Mouse (Mus musculus) heart, embryonic 13.5 days (tissue): ENCODE measurements around the gene Plekha5. TPM values are rescaled to one million over a fixed set of nuclear protein-coding genes. Genes with fewer than 3 reads are reported as not detected.
A peak's percentile ranks its signal among the peaks of the same experiment; 100 is the strongest.

ENCODE experiments used
- ATAC-seq: fragments of 200-750 bp; cut with Nextera tagmentation; 2 replicates; pipeline ENCODE4 v1.8.0; 2017; ENCODE audit warnings: moderate TSS enrichment; ENCODE audit not compliant: insufficient number of reproducible peaks, low FRiP score, low TSS enrichment; ENCODE audit errors: extremely low read depth
- H3K27ac ChIP-seq: fragments of 300-500 bp; sonication (generic); replicated peaks from 2 replicates; pipeline ENCODE4 v1.5.1; 2015; ENCODE audit warnings: moderate library complexity, mild to moderate bottlenecking, inconsistent platforms
- H3K27me3 ChIP-seq: fragments of 300-500 bp; sonication (generic); replicated peaks from 2 replicates; pipeline ENCODE4 v1.6.1; 2015; ENCODE audit warnings: mild to moderate bottlenecking, inconsistent platforms
- H3K36me3 ChIP-seq: fragments of 300-500 bp; sonication (generic); 2 replicates; pipeline ENCODE4 v1.6.1; 2015; ENCODE audit warnings: mild to moderate bottlenecking, inconsistent platforms
- H3K4me1 ChIP-seq: fragments of 300-500 bp; sonication (generic); 2 replicates; pipeline ENCODE4 v1.6.1; 2015; ENCODE audit warnings: inconsistent platforms
- H3K4me2 ChIP-seq: fragments of 300-500 bp; sonication (generic); 2 replicates; pipeline ENCODE4 v1.6.1; 2015; ENCODE audit warnings: inconsistent platforms, mild to moderate bottlenecking, moderate library complexity
- H3K4me3 ChIP-seq: fragments of 300-500 bp; sonication (generic); 2 replicates; pipeline ENCODE4 v1.5.1; 2015; ENCODE audit warnings: moderate library complexity, mild to moderate bottlenecking, inconsistent platforms
- H3K9ac ChIP-seq: fragments of 300-500 bp; sonication (generic); 2 replicates; pipeline ENCODE4 v1.6.1; 2015; ENCODE audit warnings: inconsistent platforms, mild to moderate bottlenecking, moderate library complexity
- H3K9me3 ChIP-seq: fragments of 300-500 bp; sonication (generic); 2 replicates; pipeline ENCODE4 v1.6.1; 2016; ENCODE audit warnings: inconsistent platforms
- WGBS: fragments of 180-500 bp; shearing (Covaris S2); methylation state at CpG from one replicate; pipeline ENCODE4 v1.1.7; 2015; ENCODE audit warnings: mixed read lengths; 5-methylcytosine and 5-hydroxymethylcytosine counted together
- polyA plus RNA-seq: library from polyadenylated mRNA; unstranded; fragments of >200 nt; fragmentation: Nextera tagmentation; extraction: Ambion mirVana; gene quantifications from 2 replicates; pipeline ENCODE4 v1.2.1, GENCODE M21; 2015

Gene Plekha5
- polyA plus RNA-seq, 1 experiment from 2014 or later, result 18.7 TPM

DNA sequence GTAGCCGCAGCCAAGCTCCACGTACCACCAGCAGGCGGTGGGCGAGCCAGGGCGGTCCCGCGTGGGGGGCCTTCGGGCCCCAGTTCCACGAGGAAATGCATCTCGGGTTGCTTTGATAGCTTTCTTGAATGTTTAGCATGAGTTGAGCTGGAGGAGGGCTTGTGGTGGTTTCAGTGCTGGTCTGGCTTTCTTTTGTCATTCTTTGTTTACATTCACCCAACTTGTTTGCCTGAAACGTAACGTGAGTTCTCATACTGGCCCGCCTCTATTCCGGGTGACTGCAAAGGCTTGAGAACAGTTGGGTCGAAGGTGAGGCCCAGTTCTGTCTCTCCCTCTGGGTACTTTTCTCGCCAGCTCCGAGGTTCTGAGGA, 1.1 kb downstream of the Plekha5 start:
- Histone ChIP-seq H3K4me3 (peak overlapping the region; percentile 90), H3K4me2 (peak overlapping the region; percentile 93), H3K4me1 (peaks cover 12% of the 10 kb centered on the region), H3K9ac (peak overlapping the region; percentile 94), H3K36me3 (peaks cover 19% of the 10 kb centered on the region), H3K9me3 (no peaks in the 10 kb centered on the region), H3K27ac (peak overlapping the region; percentile 79), H3K27me3 (no peaks in the 10 kb centered on the region)
- WGBS, result 3% methylated on average over 17 of the region's 17 CpGs
- no peak for ATAC-seq

DNA sequence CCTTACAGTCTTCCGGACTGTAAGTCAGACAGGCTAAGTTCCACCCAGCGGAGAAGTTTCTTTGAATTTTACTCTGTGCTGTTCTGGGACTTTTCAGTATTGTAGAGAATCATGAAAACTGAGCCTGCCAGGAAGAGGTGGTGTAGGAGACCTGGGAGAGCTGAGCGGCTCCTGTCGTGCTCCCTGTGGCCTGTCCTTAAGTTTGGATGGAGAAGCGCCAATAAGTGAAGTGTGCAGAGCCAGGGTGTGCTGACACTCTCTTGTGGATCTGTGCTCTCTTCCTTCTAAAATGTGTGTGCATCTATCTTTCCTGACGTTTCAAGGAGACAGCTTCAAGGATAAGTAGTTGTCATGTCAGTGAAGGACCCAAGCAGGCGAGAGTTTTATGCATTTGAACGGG, 5.4 kb downstream of the Plekha5 start:
- 73% methylated on average over 8 of the region's 8 CpGs for WGBS

DNA sequence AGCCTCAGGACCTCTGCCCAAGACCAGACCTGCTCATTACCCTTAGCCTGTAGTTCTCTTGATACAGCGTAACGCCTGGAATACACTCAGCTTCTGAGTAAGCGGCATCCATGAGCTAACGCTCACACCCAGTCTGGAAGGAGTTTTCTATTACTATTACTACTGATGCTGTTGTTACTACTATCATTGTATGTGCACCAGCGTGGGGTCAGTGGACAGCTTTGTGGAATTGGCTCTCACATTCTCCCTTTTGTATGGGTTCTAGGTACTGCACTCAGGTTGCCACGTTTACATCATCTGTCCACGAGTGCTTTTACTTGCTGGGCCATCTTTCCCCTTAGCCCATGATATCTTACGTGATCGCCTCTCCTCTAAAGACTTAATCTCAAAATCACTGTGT, 8.5 kb downstream of the Plekha5 start:
- Histone ChIP-seq H3K4me1 (no peaks in the 10 kb centered on the region), H3K9me3 (no peaks in the 10 kb centered on the region), H3K36me3 (peaks cover 51% of the 10 kb centered on the region), H3K4me3 (no peak overlapping the region), H3K27ac (no peak overlapping the region), H3K4me2 (no peak overlapping the region), H3K27me3 (no peaks in the 10 kb centered on the region), H3K9ac (no peak overlapping the region)
- 91% methylated on average over 9 of the region's 9 CpGs for WGBS
- no peak for ATAC-seq

More for the DNA sequence above, 5.4 kb downstream of the Plekha5 start:
- no peak for ATAC-seq
- Histone ChIP-seq H3K27ac (no peak overlapping the region), H3K36me3 (peaks cover 56% of the 10 kb centered on the region), H3K4me3 (no peak overlapping the region), H3K27me3 (no peaks in the 10 kb centered on the region), H3K4me2 (no peak overlapping the region), H3K9me3 (no peaks in the 10 kb centered on the region), H3K4me1 (peaks cover 12% of the 10 kb centered on the region), H3K9ac (no peak overlapping the region)

DNA sequence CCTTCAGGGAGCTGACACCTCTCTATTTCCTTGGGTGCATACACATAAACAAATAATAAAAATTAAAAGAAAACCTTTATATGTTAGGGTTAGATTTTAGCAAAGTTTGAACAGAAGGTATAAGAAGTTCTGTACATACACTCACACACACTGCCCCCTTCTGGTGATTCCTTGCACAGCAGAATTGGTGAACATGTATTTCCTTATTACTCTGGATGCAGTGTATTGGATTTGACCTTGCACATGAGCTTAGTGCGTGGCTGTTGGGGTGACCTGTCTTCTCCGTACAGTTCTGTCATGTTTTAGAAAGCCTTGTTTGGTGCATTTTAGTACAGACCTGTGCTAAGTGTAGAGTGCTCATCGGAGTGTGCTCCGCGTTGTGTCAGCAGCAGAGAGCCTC, 19.5 kb downstream of the Plekha5 start:
- Histone ChIP-seq H3K4me1 (peaks cover 10% of the 10 kb centered on the region), H3K4me2 (no peak overlapping the region), H3K4me3 (no peak overlapping the region), H3K36me3 (peaks cover 4% of the 10 kb centered on the region; the same call in 1 of the 2 replicates), H3K9ac (no peak overlapping the region), H3K27ac (no peak overlapping the region), H3K27me3 (no peaks in the 10 kb centered on the region), H3K9me3 (no peaks in the 10 kb centered on the region)
- ATAC-seq, result no peak
- 79% methylated on average over 5 of the region's 5 CpGs for WGBS

DNA sequence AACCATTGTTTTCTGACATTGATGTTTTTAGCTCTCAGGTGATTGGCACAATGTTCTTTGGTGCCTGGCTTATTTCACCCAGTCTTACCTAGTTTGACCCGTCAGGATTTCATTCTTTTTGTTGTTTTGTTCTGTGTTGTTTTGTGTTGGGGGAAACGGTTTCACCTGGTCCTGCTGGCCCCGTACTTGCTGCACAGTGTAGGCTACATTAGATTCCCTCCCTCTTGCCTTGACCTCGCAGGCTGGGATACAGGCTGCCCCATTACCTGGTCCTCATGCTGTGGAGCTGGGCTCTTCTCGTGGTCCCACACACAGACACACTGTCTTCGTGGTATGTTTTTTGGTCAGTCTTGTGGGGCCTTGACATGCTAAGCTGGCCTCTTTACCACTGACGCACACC, 20.3 kb downstream of the Plekha5 start:
- Histone ChIP-seq H3K27me3 (no peaks in the 10 kb centered on the region), H3K27ac (no peak overlapping the region), H3K4me3 (no peak overlapping the region), H3K9me3 (no peaks in the 10 kb centered on the region), H3K9ac (no peak overlapping the region), H3K4me2 (no peak overlapping the region), H3K4me1 (peaks cover 10% of the 10 kb centered on the region), H3K36me3 (peaks cover 8% of the 10 kb centered on the region)
- ATAC-seq, result no peak
- 69% methylated on average over 7 of the region's 7 CpGs for WGBS

DNA sequence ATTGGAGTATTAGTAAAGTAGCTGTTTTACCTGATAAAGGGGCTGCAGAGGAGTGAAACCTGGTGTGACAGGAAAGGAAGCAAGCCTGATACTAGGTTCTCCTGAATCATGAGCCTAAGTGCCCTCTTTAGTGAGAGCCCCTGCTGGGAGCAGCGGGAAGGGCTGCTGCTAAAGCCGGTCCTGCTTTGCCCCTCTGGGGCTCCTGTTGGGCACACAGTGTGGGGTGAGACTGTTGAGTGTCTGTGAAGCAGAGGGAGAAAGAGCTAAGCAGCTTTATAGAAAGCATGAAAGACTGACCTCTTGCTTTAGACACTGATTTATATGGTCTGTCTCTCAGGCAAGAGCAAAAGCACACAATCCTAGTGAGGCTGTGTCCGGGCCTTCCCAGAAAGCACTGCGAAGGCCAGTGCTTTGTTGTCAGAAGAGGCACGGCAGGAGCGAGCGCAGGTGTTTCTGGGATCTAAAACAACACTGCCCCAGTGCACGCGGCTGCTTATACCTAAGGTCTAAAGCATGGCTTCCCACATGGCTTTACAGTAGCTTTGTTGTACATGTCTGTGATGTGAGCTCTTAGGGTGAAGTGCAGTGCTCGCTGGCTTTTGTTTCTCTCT, 21.1 kb downstream of the Plekha5 start:
- H3K4me2 ChIP-seq, result peak overlapping the region; percentile 12; the same call in 1 of the 2 replicates
- peaks cover 8% of the 10 kb centered on the region for H3K36me3 ChIP-seq
- no peak for ATAC-seq
- H3K9me3 ChIP-seq, result no peaks in the 10 kb centered on the region
- peaks cover 10% of the 10 kb centered on the region for H3K4me1 ChIP-seq
- H3K4me3 ChIP-seq, result no peak overlapping the region
- 41% methylated on average over 10 of the region's 10 CpGs for WGBS
- no peaks in the 10 kb centered on the region for H3K27me3 ChIP-seq
- no peak overlapping the region; the same call in 1 of the 2 replicates for H3K9ac ChIP-seq
- H3K27ac ChIP-seq, result no peak overlapping the region; the same call in 1 of the 2 replicates

DNA sequence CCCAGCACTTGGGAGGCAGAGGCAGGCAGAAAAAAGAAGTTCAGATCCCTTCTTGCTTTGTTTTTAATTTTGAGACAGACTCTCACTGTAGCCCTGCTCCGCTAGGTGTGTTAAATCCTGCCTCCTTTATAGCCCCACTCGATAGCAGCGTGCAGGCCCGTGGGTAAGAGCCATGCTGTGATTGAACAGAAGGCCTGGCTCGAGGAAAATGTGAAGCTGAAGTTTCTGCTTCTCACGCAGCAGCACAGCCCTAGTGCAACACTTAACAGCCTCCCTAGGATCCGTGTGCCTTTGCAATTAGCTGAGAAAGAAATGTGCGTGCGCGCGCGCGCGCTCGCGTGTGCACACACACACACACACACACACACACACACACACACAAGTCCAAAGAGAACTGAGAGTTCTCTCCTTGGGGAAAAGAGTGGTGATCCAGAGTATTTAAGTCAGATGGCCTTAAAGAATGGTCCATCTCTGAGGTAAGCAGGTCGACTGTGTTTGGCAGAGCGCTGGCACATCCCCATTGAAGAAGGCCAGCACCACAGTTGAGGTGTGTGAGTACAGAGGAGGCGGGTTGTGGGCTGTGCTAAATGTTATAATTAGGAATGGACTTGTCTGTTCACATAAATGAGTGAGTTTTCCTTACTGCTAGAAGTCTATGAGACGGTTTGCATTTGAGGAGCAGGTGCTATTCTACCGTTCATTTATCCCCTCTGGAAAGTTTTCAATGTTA, 24.3 kb downstream of the Plekha5 start:
- Histone ChIP-seq H3K27me3 (no peaks in the 10 kb centered on the region), H3K4me3 (no peak overlapping the region), H3K27ac (no peak overlapping the region), H3K36me3 (peaks cover 12% of the 10 kb centered on the region), H3K4me1 (peaks cover 10% of the 10 kb centered on the region), H3K4me2 (no peak overlapping the region), H3K9ac (no peak overlapping the region), H3K9me3 (no peaks in the 10 kb centered on the region)
- ATAC-seq, result no peak
- 91% methylated on average over 21 of the region's 21 CpGs for WGBS

DNA sequence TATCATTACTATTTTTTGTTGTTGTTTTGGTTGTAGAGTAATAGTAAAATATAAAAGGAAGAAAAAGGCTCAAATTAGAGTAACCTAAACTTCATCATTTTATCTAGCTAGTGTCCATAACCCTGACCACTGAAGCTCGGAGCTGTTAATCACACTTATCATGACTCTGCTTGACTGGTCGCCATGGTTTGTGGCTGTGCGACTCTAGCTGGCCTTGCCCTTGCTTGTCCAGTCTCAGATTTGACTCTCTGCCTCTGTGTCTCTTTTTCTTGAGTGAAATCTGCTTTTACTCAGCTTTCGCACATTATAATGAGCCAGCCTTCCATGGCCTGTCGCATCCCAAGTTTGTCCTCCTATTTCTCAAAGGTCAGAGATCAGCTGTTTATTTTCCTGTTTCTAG, 26.8 kb downstream of the Plekha5 start:
- Histone ChIP-seq H3K27me3 (no peaks in the 10 kb centered on the region), H3K4me1 (peaks cover 8% of the 10 kb centered on the region), H3K9ac (no peak overlapping the region), H3K9me3 (no peaks in the 10 kb centered on the region), H3K27ac (no peak overlapping the region), H3K36me3 (peaks cover 13% of the 10 kb centered on the region), H3K4me3 (no peak overlapping the region), H3K4me2 (no peak overlapping the region)
- 69% methylated on average over 5 of the region's 5 CpGs for whole genome bisulfite sequencing
- ATAC-seq, result no peak

DNA sequence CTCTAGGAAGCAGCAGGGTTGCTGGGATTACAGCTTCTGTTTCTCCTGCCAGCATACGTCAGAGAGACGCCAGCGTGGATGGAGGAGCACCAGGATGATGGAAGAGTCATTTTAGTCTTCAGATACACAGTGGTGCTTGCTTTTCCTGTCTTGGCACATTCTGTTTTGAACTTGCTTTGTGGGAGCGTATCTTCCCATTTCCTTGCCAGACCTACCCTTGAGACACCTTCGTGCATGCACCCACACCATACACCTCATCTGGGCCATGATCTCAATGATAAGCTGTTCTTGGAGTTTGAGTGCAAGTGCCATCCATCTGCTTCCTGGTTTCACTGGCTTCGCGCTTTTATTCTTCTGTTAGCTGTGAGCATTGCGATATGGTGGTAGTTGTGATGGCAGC, 28.9 kb downstream of the Plekha5 start:
- no peak overlapping the region for H3K4me2 ChIP-seq
- no peak overlapping the region for H3K27ac ChIP-seq
- H3K36me3 ChIP-seq, result peaks cover 10% of the 10 kb centered on the region
- no peak overlapping the region for H3K9ac ChIP-seq
- no peak for ATAC-seq
- 88% methylated on average over 8 of the region's 8 CpGs for WGBS
- H3K9me3 ChIP-seq, result no peaks in the 10 kb centered on the region
- no peak overlapping the region for H3K4me3 ChIP-seq
- no peaks in the 10 kb centered on the region for H3K27me3 ChIP-seq
- H3K4me1 ChIP-seq, result peaks cover 19% of the 10 kb centered on the region

DNA sequence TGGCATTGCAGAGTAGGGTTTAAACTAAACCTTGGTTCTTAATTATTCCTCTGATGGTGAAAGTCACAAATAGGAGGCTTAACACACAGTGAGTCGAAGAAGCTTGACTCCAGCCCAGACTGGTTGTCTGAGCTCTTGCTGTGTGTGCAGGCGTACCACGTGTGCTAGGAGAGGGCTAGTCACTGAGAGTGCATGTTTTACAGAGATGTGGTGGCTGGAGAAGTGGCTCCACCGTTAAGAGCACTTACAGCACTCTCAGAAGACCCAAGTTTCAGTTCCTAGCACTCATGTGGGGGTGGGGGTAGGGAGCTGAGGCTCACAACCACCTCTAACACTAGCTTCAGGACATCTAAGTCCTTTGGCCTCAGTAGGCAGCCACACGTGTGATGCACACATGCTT, 29.6 kb downstream of the Plekha5 start:
- 76% methylated on average over 5 of the region's 5 CpGs for WGBS
- ATAC-seq, result no peak
- peaks cover 19% of the 10 kb centered on the region for H3K4me1 ChIP-seq

DNA sequence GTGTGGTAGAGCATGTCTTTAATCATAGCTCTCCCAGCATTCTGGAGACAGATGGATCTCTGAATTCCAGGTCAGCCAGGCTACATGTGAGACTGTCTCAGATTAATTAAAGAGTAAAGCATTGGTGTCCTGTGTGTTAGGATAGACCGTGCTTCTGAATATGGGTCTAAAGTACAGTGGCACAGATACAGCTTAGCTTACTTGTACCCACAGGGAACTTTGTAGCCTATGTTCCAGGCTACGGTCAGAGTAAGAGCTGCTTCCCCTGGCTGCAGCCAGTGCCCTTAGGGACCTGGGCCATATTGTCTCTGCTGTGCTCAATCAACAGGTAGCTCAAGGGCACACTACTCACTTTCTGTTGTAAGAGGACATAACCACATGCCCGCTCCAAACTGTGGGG, 30.5 kb downstream of the Plekha5 start:
- Histone ChIP-seq H3K9ac (no peak overlapping the region), H3K9me3 (no peaks in the 10 kb centered on the region), H3K4me1 (peaks cover 19% of the 10 kb centered on the region), H3K4me3 (no peak overlapping the region), H3K36me3 (peaks cover 5% of the 10 kb centered on the region), H3K27me3 (no peaks in the 10 kb centered on the region), H3K4me2 (no peak overlapping the region), H3K27ac (no peak overlapping the region)
- ATAC-seq, result no peak
- 88% methylated on average over 3 of the region's 3 CpGs for WGBS

More for the DNA sequence above, 29.6 kb downstream of the Plekha5 start:
- no peak overlapping the region for H3K4me2 ChIP-seq
- H3K27ac ChIP-seq, result no peak overlapping the region
- H3K36me3 ChIP-seq, result peaks cover 10% of the 10 kb centered on the region
- no peaks in the 10 kb centered on the region for H3K9me3 ChIP-seq
- H3K4me3 ChIP-seq, result no peak overlapping the region
- H3K27me3 ChIP-seq, result no peaks in the 10 kb centered on the region
- H3K9ac ChIP-seq, result no peak overlapping the region

DNA sequence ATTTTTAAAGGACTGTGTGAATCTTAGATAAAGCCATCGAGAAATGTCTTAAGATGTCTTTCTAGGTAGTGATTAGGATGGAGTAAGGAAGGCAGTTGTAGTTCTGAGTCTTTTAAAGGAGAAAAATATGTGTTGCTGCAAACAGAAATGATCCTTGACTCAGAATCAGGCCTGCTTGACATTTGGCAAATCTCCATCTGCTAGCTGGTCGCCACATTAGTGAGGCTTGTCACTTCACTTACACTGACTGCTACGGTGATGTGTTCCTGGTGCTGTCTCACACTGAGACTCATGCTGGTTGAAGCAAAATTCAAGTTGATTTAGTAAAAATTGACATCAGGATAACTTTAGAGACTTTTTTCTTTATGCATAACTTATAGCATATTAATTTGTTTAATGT, 32.0 kb downstream of the Plekha5 start:
- Histone ChIP-seq H3K4me2 (no peak overlapping the region), H3K4me3 (no peak overlapping the region), H3K9ac (no peak overlapping the region), H3K36me3 (peaks cover 5% of the 10 kb centered on the region), H3K27ac (no peak overlapping the region), H3K4me1 (peaks cover 19% of the 10 kb centered on the region), H3K27me3 (no peaks in the 10 kb centered on the region), H3K9me3 (no peaks in the 10 kb centered on the region)
- WGBS, result 41% methylated on average over 3 of the region's 3 CpGs
- ATAC-seq, result no peak
